Mouse (Mus musculus): ENCODE results near the gene Gpr19. TPM values are rescaled to one million over a fixed set of nuclear protein-coding genes. Genes with fewer than 3 reads are reported as not detected.

Gpr19 gene
- polyA plus RNA-seq, 1 experiment from 2014 or later: 9.1 TPM

GRCm38 (mm10) chr6:134890436-134890835 is 7.9 kb downstream of the Gpr19 start:
- peaks cover 3 to 12% of the 10 kb centered on the region in 2 experiments; a peak in 3 of 4 replicates for H3K4me1 ChIP-seq (ENCODE audit: control insufficient read depth in 2 of 2, insufficient read depth in 2 of 2, low read length in 2 of 2)

GRCm38 (mm10) chr6:134889763-134890162 is 8.6 kb downstream of the Gpr19 start:
- no peaks in the 10 kb centered on the region for H3K36me3 ChIP-seq (ENCODE audit: control insufficient read depth, insufficient read depth, low read length)
- WGBS: 68% methylated on average over 1 of the region's 1 CpGs
- ATAC-seq (ENCODE audit: insufficient number of reproducible peaks, insufficient read depth, low FRiP score, low read depth): no peak
- no peak overlapping the region for H3K4me2 ChIP-seq (ENCODE audit: low read length)
- H3K4me1 ChIP-seq (ENCODE audit: control insufficient read depth in 2 of 2, insufficient read depth in 2 of 2, low read length in 2 of 2): peaks cover 3 to 12% of the 10 kb centered on the region in 2 experiments; a peak in 3 of 4 replicates
- no peak overlapping the region for H3K9ac ChIP-seq (ENCODE audit: low read length)
- no peaks in the 10 kb centered on the region for H3K9me3 ChIP-seq (ENCODE audit: control insufficient read depth, low read length)
- H3K4me3 ChIP-seq (ENCODE audit: control insufficient read depth in 1 of 2, insufficient read depth in 1 of 2, low read depth in 1 of 2, low read length in 2 of 2): no peak overlapping the region
- no peaks in the 10 kb centered on the region for H3K27me3 ChIP-seq (ENCODE audit: control insufficient read depth, insufficient read depth, low read length)
- H3K27ac ChIP-seq (replicated peaks in 1 of 2; ENCODE audit: control insufficient read depth in 1 of 2, insufficient read depth in 1 of 2, low read depth in 2 of 2, low read length in 2 of 2): no peak overlapping the region

More at GRCm38 (mm10) chr6:134890436-134890835, 7.9 kb downstream of the Gpr19 start:
- Histone ChIP-seq H3K27me3 (ENCODE audit: control insufficient read depth, insufficient read depth, low read length) (no peaks in the 10 kb centered on the region), H3K36me3 (ENCODE audit: control insufficient read depth, insufficient read depth, low read length) (no peaks in the 10 kb centered on the region), H3K4me3 (ENCODE audit: control insufficient read depth in 1 of 2, insufficient read depth in 1 of 2, low read depth in 1 of 2, low read length in 2 of 2) (no peak overlapping the region), H3K27ac (replicated peaks in 1 of 2; ENCODE audit: control insufficient read depth in 1 of 2, insufficient read depth in 1 of 2, low read depth in 2 of 2, low read length in 2 of 2) (no peak overlapping the region), H3K9me3 (ENCODE audit: control insufficient read depth, low read length) (no peaks in the 10 kb centered on the region), H3K4me2 (ENCODE audit: low read length) (no peak overlapping the region), H3K9ac (ENCODE audit: low read length) (no peak overlapping the region)
- WGBS: 80% methylated on average over 7 of the region's 7 CpGs
- no peak for ATAC-seq (ENCODE audit: insufficient number of reproducible peaks, insufficient read depth, low FRiP score, low read depth)

GRCm38 (mm10) chr6:134888563-134889017 is 9.8 kb downstream of the Gpr19 start:
- no peaks in the 10 kb centered on the region for H3K9me3 ChIP-seq (ENCODE audit: control insufficient read depth, low read length)
- no peak overlapping the region for H3K9ac ChIP-seq (ENCODE audit: low read length)
- no peaks in the 10 kb centered on the region for H3K27me3 ChIP-seq (ENCODE audit: control insufficient read depth, insufficient read depth, low read length)
- ATAC-seq (ENCODE audit: insufficient number of reproducible peaks, insufficient read depth, low FRiP score, low read depth): no peak
- no peak overlapping the region for H3K4me3 ChIP-seq (ENCODE audit: control insufficient read depth in 1 of 2, insufficient read depth in 1 of 2, low read depth in 1 of 2, low read length in 2 of 2)
- WGBS: 8% methylated on average over 4 of the region's 4 CpGs
- H3K4me1 ChIP-seq (ENCODE audit: control insufficient read depth in 2 of 2, insufficient read depth in 2 of 2, low read length in 2 of 2): peaks cover 3 to 12% of the 10 kb centered on the region in 2 experiments; a peak in 3 of 4 replicates
- no peaks in the 10 kb centered on the region for H3K36me3 ChIP-seq (ENCODE audit: control insufficient read depth, insufficient read depth, low read length)
- no peak overlapping the region for H3K27ac ChIP-seq (replicated peaks in 1 of 2; ENCODE audit: control insufficient read depth in 1 of 2, insufficient read depth in 1 of 2, low read depth in 2 of 2, low read length in 2 of 2)
- no peak overlapping the region for H3K4me2 ChIP-seq (ENCODE audit: low read length)

GRCm38 (mm10) chr6:134887711-134888449 is 10.5 kb downstream of the Gpr19 start:
- ATAC-seq (ENCODE audit: insufficient number of reproducible peaks, insufficient read depth, low FRiP score, low read depth): no peak
- H3K9ac ChIP-seq (ENCODE audit: low read length): no peak overlapping the region
- no peaks in the 10 kb centered on the region for H3K36me3 ChIP-seq (ENCODE audit: control insufficient read depth, insufficient read depth, low read length)
- H3K27me3 ChIP-seq (ENCODE audit: control insufficient read depth, insufficient read depth, low read length): no peaks in the 10 kb centered on the region
- peak overlapping the region; percentile 2 to 17; a peak in 3 of 4 replicates for H3K4me3 ChIP-seq (ENCODE audit: control insufficient read depth in 1 of 2, insufficient read depth in 1 of 2, low read depth in 1 of 2, low read length in 2 of 2)
- H3K4me2 ChIP-seq (ENCODE audit: low read length): peak overlapping the region; percentile 53
- 2% methylated on average over 10 of the region's 10 CpGs for WGBS
- H3K9me3 ChIP-seq (ENCODE audit: control insufficient read depth, low read length): no peaks in the 10 kb centered on the region
- no peak overlapping the region for H3K27ac ChIP-seq (replicated peaks in 1 of 2; ENCODE audit: control insufficient read depth in 1 of 2, insufficient read depth in 1 of 2, low read depth in 2 of 2, low read length in 2 of 2)
- peaks cover 3 to 12% of the 10 kb centered on the region in 2 experiments; a peak in 3 of 4 replicates for H3K4me1 ChIP-seq (ENCODE audit: control insufficient read depth in 2 of 2, insufficient read depth in 2 of 2, low read length in 2 of 2)

GRCm38 (mm10) chr6:134887008-134887407 is 11.4 kb downstream of the Gpr19 start:
- Histone ChIP-seq H3K4me1 (ENCODE audit: control insufficient read depth in 2 of 2, insufficient read depth in 2 of 2, low read length in 2 of 2) (peaks cover 3 to 12% of the 10 kb centered on the region in 2 experiments; a peak in 3 of 4 replicates), H3K27me3 (ENCODE audit: control insufficient read depth, insufficient read depth, low read length) (no peaks in the 10 kb centered on the region), H3K9ac (ENCODE audit: low read length) (no peak overlapping the region), H3K4me3 (ENCODE audit: control insufficient read depth in 1 of 2, insufficient read depth in 1 of 2, low read depth in 1 of 2, low read length in 2 of 2) (peak overlapping the region in 1 of 2 experiments; percentile 17; a peak in 1 of 4 replicates), H3K9me3 (ENCODE audit: control insufficient read depth, low read length) (no peaks in the 10 kb centered on the region), H3K4me2 (ENCODE audit: low read length) (peak overlapping the region; percentile 53), H3K36me3 (ENCODE audit: control insufficient read depth, insufficient read depth, low read length) (0 out of 2 replicates have a peak, but pooled peaks cover 3% of the 10 kb centered on the region), H3K27ac (replicated peaks in 1 of 2; ENCODE audit: control insufficient read depth in 1 of 2, insufficient read depth in 1 of 2, low read depth in 2 of 2, low read length in 2 of 2) (no peak overlapping the region)
- no peak for ATAC-seq (ENCODE audit: insufficient number of reproducible peaks, insufficient read depth, low FRiP score, low read depth)
- 50% methylated on average over 5 of the region's 5 CpGs for WGBS

GRCm38 (mm10) chr6:134886475-134886874 is 11.9 kb downstream of the Gpr19 start:
- 72% methylated on average over 8 of the region's 8 CpGs for WGBS
- no peak overlapping the region for H3K27ac ChIP-seq (replicated peaks in 1 of 2; ENCODE audit: control insufficient read depth in 1 of 2, insufficient read depth in 1 of 2, low read depth in 2 of 2, low read length in 2 of 2)
- no peak overlapping the region for H3K9ac ChIP-seq (ENCODE audit: low read length)
- ATAC-seq (ENCODE audit: insufficient number of reproducible peaks, insufficient read depth, low FRiP score, low read depth): no peak
- peaks cover 3 to 12% of the 10 kb centered on the region in 2 experiments; a peak in 3 of 4 replicates for H3K4me1 ChIP-seq (ENCODE audit: control insufficient read depth in 2 of 2, insufficient read depth in 2 of 2, low read length in 2 of 2)
- 0 out of 2 replicates have a peak, but pooled peaks cover 3% of the 10 kb centered on the region for H3K36me3 ChIP-seq (ENCODE audit: control insufficient read depth, insufficient read depth, low read length)
- no peaks in the 10 kb centered on the region for H3K27me3 ChIP-seq (ENCODE audit: control insufficient read depth, insufficient read depth, low read length)
- no peak overlapping the region for H3K4me3 ChIP-seq (ENCODE audit: control insufficient read depth in 1 of 2, insufficient read depth in 1 of 2, low read depth in 1 of 2, low read length in 2 of 2)
- no peaks in the 10 kb centered on the region for H3K9me3 ChIP-seq (ENCODE audit: control insufficient read depth, low read length)
- no peak overlapping the region for H3K4me2 ChIP-seq (ENCODE audit: low read length)

DNA sequence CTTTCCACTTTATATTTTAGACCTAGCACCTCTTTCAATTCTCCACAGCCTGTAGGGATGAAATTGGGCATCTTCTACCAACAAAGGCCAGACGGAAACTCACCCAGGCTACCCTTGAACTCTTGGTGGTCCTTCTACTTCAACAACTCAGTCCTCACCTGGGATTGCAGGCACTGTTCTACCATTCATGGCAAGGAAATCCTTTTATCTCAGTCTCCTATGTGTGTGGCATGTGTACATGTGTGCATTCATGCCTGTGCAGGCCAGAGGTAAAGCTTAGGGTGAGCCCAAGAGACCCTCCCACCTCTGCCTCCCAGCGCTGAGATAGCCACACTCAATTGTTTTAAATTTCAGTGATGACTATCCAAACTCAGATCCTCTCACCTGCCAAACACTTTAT is 12.9 kb downstream of the Gpr19 start:
- Histone ChIP-seq H3K27ac (replicated peaks in 1 of 2; ENCODE audit: control insufficient read depth in 1 of 2, insufficient read depth in 1 of 2, low read depth in 2 of 2, low read length in 2 of 2) (no peak overlapping the region), H3K4me1 (ENCODE audit: control insufficient read depth in 2 of 2, insufficient read depth in 2 of 2, low read length in 2 of 2) (peaks cover 9 to 12% of the 10 kb centered on the region in 2 experiments; a peak in 3 of 4 replicates), H3K36me3 (ENCODE audit: control insufficient read depth, insufficient read depth, low read length) (0 out of 2 replicates have a peak, but pooled peaks cover 3% of the 10 kb centered on the region), H3K9ac (ENCODE audit: low read length) (no peak overlapping the region), H3K27me3 (ENCODE audit: control insufficient read depth, insufficient read depth, low read length) (no peaks in the 10 kb centered on the region), H3K4me2 (ENCODE audit: low read length) (no peak overlapping the region), H3K9me3 (ENCODE audit: control insufficient read depth, low read length) (no peaks in the 10 kb centered on the region), H3K4me3 (ENCODE audit: control insufficient read depth in 1 of 2, insufficient read depth in 1 of 2, low read depth in 1 of 2, low read length in 2 of 2) (no peak overlapping the region)
- WGBS: 91% methylated on average over 2 of the region's 2 CpGs
- no peak for ATAC-seq (ENCODE audit: insufficient number of reproducible peaks, insufficient read depth, low FRiP score, low read depth)

Data from heart, embryonic 14.5 days (tissue).